Mouse (Mus musculus): ENCODE data around the gene Rps17. TPM values are rescaled to one million over a fixed set of nuclear protein-coding genes. Genes with fewer than 3 reads are reported as not detected.
A peak's percentile ranks its signal among the peaks of the same experiment; 100 is the strongest.

Gene Rps17
- polyA plus RNA-seq, 1 experiment from 2014 or later: 1,441 TPM

DNA sequence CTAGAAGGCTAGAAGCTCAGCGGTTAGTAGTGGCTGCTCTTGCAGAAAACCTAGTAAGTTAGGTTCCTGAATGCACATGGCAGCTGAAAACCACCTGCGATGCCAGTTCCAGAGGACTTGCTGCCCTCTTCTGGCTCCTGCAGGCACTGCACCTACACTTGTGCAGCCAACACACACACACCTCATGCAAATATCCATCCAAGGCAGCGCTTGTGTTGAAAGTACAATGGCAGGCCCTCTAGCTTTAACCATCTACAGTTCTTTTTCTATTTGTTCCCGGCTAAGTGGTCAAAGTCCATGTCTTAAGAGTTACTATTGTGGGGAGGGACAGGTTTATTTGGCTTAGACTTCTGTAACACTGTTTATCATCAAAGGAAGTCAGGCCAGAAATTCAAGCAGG, 5.3 kb downstream of the Rps17 start:
- 81% methylated on average over 4 of the region's 4 CpGs for WGBS
- ATAC-seq (ENCODE audit: insufficient number of reproducible peaks, low FRiP score, low TSS enrichment, low read depth): no peak

GRCm38 (mm10) chr7:81338522-81338873, 6.6 kb downstream of the Rps17 start:
- no peaks in the 10 kb centered on the region for H3K27me3 ChIP-seq (ENCODE audit: control insufficient read depth, insufficient read depth, low read length)
- 87% methylated on average over 3 of the region's 3 CpGs for WGBS

More for the DNA sequence above, 5.3 kb downstream of the Rps17 start:
- Histone ChIP-seq H3K4me2 (ENCODE audit: low read depth, severe bottlenecking) (no peak overlapping the region), H3K4me1 (ENCODE audit: control insufficient read depth, insufficient read depth, low read length) (peaks cover 11% of the 10 kb centered on the region), H3K9ac (ENCODE audit: low read length) (no peak overlapping the region), H3K27me3 (ENCODE audit: control insufficient read depth, insufficient read depth, low read length) (no peaks in the 10 kb centered on the region), H3K27ac (replicated peaks; ENCODE audit: low read depth, low read length) (no peak overlapping the region), H3K36me3 (ENCODE audit: control insufficient read depth, insufficient read depth, low read length) (peaks cover 38% of the 10 kb centered on the region), H3K4me3 (ENCODE audit: low read depth, low read length) (no peak overlapping the region), H3K9me3 (ENCODE audit: control insufficient read depth, low read length) (no peaks in the 10 kb centered on the region)
- peak; percentile 83 for DNase-seq (ENCODE audit: low spot score)

GRCm38 (mm10) chr7:81337785-81338521, 7.1 kb downstream of the Rps17 start:
- H3K27me3 ChIP-seq (ENCODE audit: control insufficient read depth, insufficient read depth, low read length): no peaks in the 10 kb centered on the region
- H3K36me3 ChIP-seq (ENCODE audit: control insufficient read depth, insufficient read depth, low read length): peaks cover 30% of the 10 kb centered on the region
- no peak overlapping the region for H3K4me3 ChIP-seq (ENCODE audit: low read depth, low read length)
- H3K4me2 ChIP-seq (ENCODE audit: low read depth, severe bottlenecking): no peak overlapping the region
- 93% methylated on average over 21 of the region's 21 CpGs for WGBS
- peaks cover 3% of the 10 kb centered on the region for H3K4me1 ChIP-seq (ENCODE audit: control insufficient read depth, insufficient read depth, low read length)
- ATAC-seq (ENCODE audit: insufficient number of reproducible peaks, low FRiP score, low TSS enrichment, low read depth) (no peak), DNase-seq (ENCODE audit: low spot score) (no peak)
- H3K9me3 ChIP-seq (ENCODE audit: control insufficient read depth, low read length): no peaks in the 10 kb centered on the region
- H3K9ac ChIP-seq (ENCODE audit: low read length): no peak overlapping the region
- H3K27ac ChIP-seq (replicated peaks; ENCODE audit: low read depth, low read length): no peak overlapping the region

More at GRCm38 (mm10) chr7:81338522-81338873, 6.6 kb downstream of the Rps17 start:
- Histone ChIP-seq H3K4me1 (ENCODE audit: control insufficient read depth, insufficient read depth, low read length) (peaks cover 7% of the 10 kb centered on the region), H3K27ac (replicated peaks; ENCODE audit: low read depth, low read length) (no peak overlapping the region), H3K4me3 (ENCODE audit: low read depth, low read length) (no peak overlapping the region), H3K9ac (ENCODE audit: low read length) (no peak overlapping the region), H3K4me2 (ENCODE audit: low read depth, severe bottlenecking) (no peak overlapping the region), H3K36me3 (ENCODE audit: control insufficient read depth, insufficient read depth, low read length) (peaks cover 34% of the 10 kb centered on the region), H3K9me3 (ENCODE audit: control insufficient read depth, low read length) (no peaks in the 10 kb centered on the region)
- DNase-seq (ENCODE audit: low spot score) (no peak), ATAC-seq (ENCODE audit: insufficient number of reproducible peaks, low FRiP score, low TSS enrichment, low read depth) (no peak)

GRCm38 (mm10) chr7:81336432-81336786, 8.6 kb downstream of the Rps17 start:
- Histone ChIP-seq H3K4me2 (ENCODE audit: low read depth, severe bottlenecking) (no peak overlapping the region), H3K9ac (ENCODE audit: low read length) (no peak overlapping the region), H3K27me3 (ENCODE audit: control insufficient read depth, insufficient read depth, low read length) (no peaks in the 10 kb centered on the region), H3K36me3 (ENCODE audit: control insufficient read depth, insufficient read depth, low read length) (peaks cover 22% of the 10 kb centered on the region; the same call in 1 of the 2 replicates), H3K4me3 (ENCODE audit: low read depth, low read length) (no peak overlapping the region), H3K4me1 (ENCODE audit: control insufficient read depth, insufficient read depth, low read length) (no peaks in the 10 kb centered on the region), H3K9me3 (ENCODE audit: control insufficient read depth, low read length) (no peaks in the 10 kb centered on the region), H3K27ac (replicated peaks; ENCODE audit: low read depth, low read length) (no peak overlapping the region)
- peak; percentile 83 for DNase-seq (ENCODE audit: low spot score)
- WGBS: 51% methylated on average over 8 of the region's 8 CpGs
- ATAC-seq (ENCODE audit: insufficient number of reproducible peaks, low FRiP score, low TSS enrichment, low read depth): no peak

DNA sequence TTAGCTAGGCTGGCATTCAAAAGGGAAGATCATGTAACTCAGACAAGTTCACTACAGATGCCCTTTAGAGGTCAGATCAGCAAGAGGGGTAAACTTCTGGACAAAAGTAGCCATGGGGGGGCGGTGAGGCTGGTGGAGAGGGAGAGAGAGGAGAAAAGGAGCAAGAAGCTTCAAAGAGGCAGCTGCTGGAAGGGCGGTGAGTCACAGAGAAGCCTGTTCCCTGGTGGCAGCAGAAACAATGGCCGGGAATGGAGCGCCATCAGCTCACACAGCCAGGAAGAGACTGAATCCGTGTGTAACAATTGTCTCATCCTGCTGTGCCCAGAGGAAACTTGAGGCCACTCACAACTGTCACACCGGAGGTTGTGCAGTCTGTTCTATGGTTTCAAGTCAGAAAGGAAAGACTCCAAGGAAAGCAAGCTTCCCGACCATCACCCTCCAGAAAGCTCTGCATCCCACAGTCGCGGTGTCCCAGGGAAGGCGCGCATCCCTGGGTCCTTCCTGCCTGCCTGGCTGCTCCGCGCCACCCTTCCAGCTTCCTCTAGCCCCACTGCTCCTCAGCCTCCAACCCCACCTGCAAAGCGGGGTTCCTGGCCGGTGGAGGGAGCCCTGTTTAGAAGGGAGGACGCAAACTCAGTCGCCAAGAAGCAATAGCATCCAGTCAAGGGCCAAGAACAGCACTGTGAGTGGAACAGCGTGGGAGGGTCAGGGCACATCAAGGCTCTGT, 9.2 kb downstream of the Rps17 start:
- DNase-seq (ENCODE audit: low spot score): no peak
- H3K4me3 ChIP-seq (ENCODE audit: low read depth, low read length): no peak overlapping the region

DNA sequence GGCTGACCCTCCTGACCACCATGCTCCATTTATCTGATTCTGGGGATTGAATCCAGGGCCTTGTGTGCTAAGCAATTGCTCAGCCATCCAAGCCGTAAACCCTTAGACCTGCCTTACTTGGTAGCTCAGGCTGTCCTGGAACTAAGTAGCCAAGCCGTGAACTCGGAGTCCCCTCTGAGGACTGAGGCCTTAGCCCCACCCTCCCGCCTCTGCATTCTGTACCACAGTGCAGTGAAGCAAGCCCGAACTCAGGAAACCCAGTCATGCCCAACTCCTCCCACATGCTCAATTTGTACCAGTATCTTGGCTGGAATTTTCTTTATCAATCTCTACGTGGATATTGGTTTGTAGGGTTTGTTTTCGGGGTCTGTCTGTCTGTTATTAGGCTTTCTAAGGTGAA, 13.2 kb downstream of the Rps17 start:
- ATAC-seq (ENCODE audit: insufficient number of reproducible peaks, low FRiP score, low TSS enrichment, low read depth) (no peak), DNase-seq (ENCODE audit: low spot score) (no peak)
- Histone ChIP-seq H3K4me1 (ENCODE audit: control insufficient read depth, insufficient read depth, low read length) (no peaks in the 10 kb centered on the region), H3K9me3 (ENCODE audit: control insufficient read depth, low read length) (no peaks in the 10 kb centered on the region), H3K9ac (ENCODE audit: low read length) (no peak overlapping the region), H3K36me3 (ENCODE audit: control insufficient read depth, insufficient read depth, low read length) (peaks cover 4% of the 10 kb centered on the region; the same call in 1 of the 2 replicates), H3K27ac (replicated peaks; ENCODE audit: low read depth, low read length) (no peak overlapping the region), H3K4me3 (ENCODE audit: low read depth, low read length) (no peak overlapping the region), H3K27me3 (ENCODE audit: control insufficient read depth, insufficient read depth, low read length) (no peaks in the 10 kb centered on the region), H3K4me2 (ENCODE audit: low read depth, severe bottlenecking) (no peak overlapping the region)
- 82% methylated on average over 7 of the region's 7 CpGs for WGBS

More for the DNA sequence above, 9.2 kb downstream of the Rps17 start:
- H3K4me1 ChIP-seq (ENCODE audit: control insufficient read depth, insufficient read depth, low read length): no peaks in the 10 kb centered on the region
- ATAC-seq (ENCODE audit: insufficient number of reproducible peaks, low FRiP score, low TSS enrichment, low read depth): no peak
- H3K27me3 ChIP-seq (ENCODE audit: control insufficient read depth, insufficient read depth, low read length): no peaks in the 10 kb centered on the region
- no peak overlapping the region for H3K27ac ChIP-seq (replicated peaks; ENCODE audit: low read depth, low read length)
- no peak overlapping the region for H3K9ac ChIP-seq (ENCODE audit: low read length)
- 85% methylated on average over 18 of the region's 18 CpGs for WGBS
- H3K36me3 ChIP-seq (ENCODE audit: control insufficient read depth, insufficient read depth, low read length): peaks cover 19% of the 10 kb centered on the region; the same call in 1 of the 2 replicates
- no peaks in the 10 kb centered on the region for H3K9me3 ChIP-seq (ENCODE audit: control insufficient read depth, low read length)
- H3K4me2 ChIP-seq (ENCODE audit: low read depth, severe bottlenecking): no peak overlapping the region

DNA sequence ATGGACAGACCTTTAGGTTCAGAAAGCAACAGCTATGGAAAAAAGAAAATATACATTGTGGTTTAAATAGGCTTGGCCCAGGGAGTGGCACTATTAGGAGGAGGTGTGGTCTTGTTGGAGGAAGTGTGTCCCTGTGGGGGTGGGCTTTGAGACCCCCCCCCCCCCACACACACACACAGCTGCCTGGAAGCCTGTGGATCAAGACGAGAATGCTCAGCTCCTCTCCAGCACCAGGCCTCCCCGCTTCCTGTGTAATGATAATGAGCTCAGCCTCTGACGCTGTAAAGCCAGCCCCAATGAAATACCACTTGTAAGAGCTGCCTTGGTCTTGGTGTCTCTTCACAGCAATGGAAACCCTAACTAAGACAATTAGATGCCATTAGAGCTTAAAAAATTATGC, 14.3 kb downstream of the Rps17 start:
- Histone ChIP-seq H3K9me3 (ENCODE audit: control insufficient read depth, low read length) (no peaks in the 10 kb centered on the region), H3K4me1 (ENCODE audit: control insufficient read depth, insufficient read depth, low read length) (no peaks in the 10 kb centered on the region), H3K27ac (replicated peaks; ENCODE audit: low read depth, low read length) (no peak overlapping the region), H3K4me3 (ENCODE audit: low read depth, low read length) (no peak overlapping the region), H3K4me2 (ENCODE audit: low read depth, severe bottlenecking) (no peak overlapping the region), H3K9ac (ENCODE audit: low read length) (no peak overlapping the region), H3K27me3 (ENCODE audit: control insufficient read depth, insufficient read depth, low read length) (no peaks in the 10 kb centered on the region), H3K36me3 (ENCODE audit: control insufficient read depth, insufficient read depth, low read length) (peaks cover 2% of the 10 kb centered on the region; the same call in 1 of the 2 replicates)
- DNase-seq (ENCODE audit: low spot score) (no peak), ATAC-seq (ENCODE audit: insufficient number of reproducible peaks, low FRiP score, low TSS enrichment, low read depth) (no peak)
- WGBS: 26% methylated on average over 3 of the region's 3 CpGs

DNA sequence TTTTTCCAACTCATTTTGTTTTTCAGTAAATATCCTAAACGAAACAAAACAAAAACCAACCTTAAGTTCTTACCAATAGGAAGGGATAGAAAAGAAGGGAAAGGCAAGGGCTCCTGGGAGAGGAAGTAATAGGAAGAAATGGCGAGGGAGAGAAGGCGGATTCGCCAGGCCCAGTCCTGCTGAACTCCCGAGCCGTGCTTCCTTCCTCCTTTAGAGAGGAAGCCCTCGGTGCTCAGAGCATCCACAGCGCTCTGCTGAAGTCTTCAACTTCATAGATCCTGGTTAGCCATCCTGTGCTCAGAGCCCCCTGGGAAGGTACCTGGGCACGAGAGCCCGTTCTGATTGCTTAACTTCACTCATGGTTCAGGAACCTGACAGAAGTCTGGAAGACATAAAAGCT, 17.4 kb downstream of the Rps17 start:
- 87% methylated on average over 10 of the region's 10 CpGs for WGBS

More for the DNA sequence above, 17.4 kb downstream of the Rps17 start:
- Histone ChIP-seq H3K36me3 (ENCODE audit: control insufficient read depth, insufficient read depth, low read length) (peaks cover 2% of the 10 kb centered on the region; the same call in 1 of the 2 replicates), H3K4me1 (ENCODE audit: control insufficient read depth, insufficient read depth, low read length) (no peaks in the 10 kb centered on the region), H3K4me3 (ENCODE audit: low read depth, low read length) (no peak overlapping the region), H3K9ac (ENCODE audit: low read length) (no peak overlapping the region), H3K9me3 (ENCODE audit: control insufficient read depth, low read length) (no peaks in the 10 kb centered on the region), H3K4me2 (ENCODE audit: low read depth, severe bottlenecking) (no peak overlapping the region), H3K27ac (replicated peaks; ENCODE audit: low read depth, low read length) (no peak overlapping the region), H3K27me3 (ENCODE audit: control insufficient read depth, insufficient read depth, low read length) (no peaks in the 10 kb centered on the region)
- no peak for ATAC-seq (ENCODE audit: insufficient number of reproducible peaks, low FRiP score, low TSS enrichment, low read depth)
- DNase-seq (ENCODE audit: low spot score): no peak
